Mouse (Mus musculus) embryonic facial prominence, embryonic 12.5 days (tissue): ENCODE data around the gene 1700016D06Rik. TPM values are rescaled to one million over a fixed set of nuclear protein-coding genes. Genes with fewer than 3 reads are reported as not detected.

Source experiments
- ATAC-seq: fragments of 200-750 bp; cut with Nextera tagmentation; 2 replicates; pipeline ENCODE4 v1.8.0; 2017; ENCODE audit not compliant: insufficient number of reproducible peaks, insufficient read depth, low FRiP score, low TSS enrichment
- H3K27ac ChIP-seq: fragments of 300-500 bp; sonication (generic); 2 replicates; pipeline ENCODE4 v1.5.1; 2016; ENCODE audit warnings: mild to moderate bottlenecking
- H3K27me3 ChIP-seq: fragments of 300-500 bp; sonication (generic); 2 replicates; pipeline ENCODE4 v1.6.1; 2016; ENCODE audit warnings: mild to moderate bottlenecking, moderate library complexity
- H3K36me3 ChIP-seq: fragments of 300-500 bp; sonication (generic); 2 replicates; pipeline ENCODE4 v1.6.1; 2016; ENCODE audit warnings: mild to moderate bottlenecking
- H3K4me1 ChIP-seq: fragments of 300-500 bp; sonication (generic); 2 replicates; pipeline ENCODE4 v1.6.1; 2016
- H3K4me2 ChIP-seq: fragments of 300-500 bp; sonication (generic); replicated peaks from 2 replicates; pipeline ENCODE4 v1.6.1; 2016; ENCODE audit warnings: mild to moderate bottlenecking, moderate library complexity
- H3K4me3 ChIP-seq: fragments of 300-500 bp; sonication (generic); 2 replicates; pipeline ENCODE4 v1.5.1; 2016; ENCODE audit warnings: mild to moderate bottlenecking
- H3K9ac ChIP-seq: fragments of 300-500 bp; sonication (generic); 2 replicates; pipeline ENCODE4 v1.6.1; 2016; ENCODE audit warnings: mild to moderate bottlenecking, moderate library complexity
- H3K9me3 ChIP-seq: fragments of 300-500 bp; sonication (generic); 2 replicates; pipeline ENCODE4 v1.6.1; 2016; ENCODE audit warnings: mild to moderate bottlenecking, moderate library complexity
- WGBS: fragments of 180-500 bp; shearing (Covaris S2); methylation state at CpG from one replicate; pipeline ENCODE4 v1.1.7; 2016; 5-methylcytosine and 5-hydroxymethylcytosine counted together
- polyA plus RNA-seq: library from polyadenylated mRNA; unstranded; fragments of >200 nt; fragmentation: Nextera tagmentation; extraction: Ambion mirVana; gene quantifications from 2 replicates; pipeline ENCODE4 v1.2.1, GENCODE M21; 2016

1700016D06Rik gene
- polyA plus RNA-seq, 1 experiment from 2014 or later: not detected

- ATAC-seq: no peak
- Histone ChIP-seq H3K9ac (peak overlapping the region; percentile 30), H3K27me3 (no peaks in the 10 kb centered on the region), H3K4me3 (peak overlapping the region; percentile 82), H3K36me3 (peaks cover 34% of the 10 kb centered on the region), H3K27ac (no peak overlapping the region), H3K4me2 (peak overlapping the region; percentile 71), H3K9me3 (no peaks in the 10 kb centered on the region), H3K4me1 (peaks cover 33% of the 10 kb centered on the region)
- 68% methylated on average over 7 of the region's 7 CpGs for WGBS
Observed at GRCm38 (mm10) chr8:11633414-11633813, 67.4 kb downstream of the 1700016D06Rik start.

DNA sequence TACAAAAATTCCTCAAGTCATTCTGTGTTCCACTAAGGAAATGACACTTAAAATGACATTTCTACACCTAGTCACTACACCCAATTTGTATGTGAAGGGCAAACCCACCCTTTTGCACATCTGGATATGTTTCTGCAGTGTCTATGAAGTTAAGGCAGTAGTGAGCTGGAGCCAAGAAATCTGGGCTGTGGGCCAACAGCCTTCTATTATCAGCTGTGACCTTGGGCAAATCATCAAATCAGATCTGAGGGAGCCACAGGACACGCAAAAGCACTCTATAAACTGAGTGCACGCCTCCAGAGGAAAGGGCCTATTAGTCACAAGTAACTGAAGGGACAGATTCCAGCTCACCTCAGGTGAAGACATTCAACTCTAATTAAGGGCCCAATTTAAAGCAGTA lies 68.5 kb downstream of the 1700016D06Rik start:
- Histone ChIP-seq H3K36me3 (peaks cover 42% of the 10 kb centered on the region), H3K27ac (no peak overlapping the region), H3K27me3 (no peaks in the 10 kb centered on the region), H3K4me2 (peak overlapping the region; percentile 71), H3K9ac (no peak overlapping the region), H3K4me3 (0 out of 2 replicates have a peak overlapping the region, but pooled peaks have one; percentile 82), H3K9me3 (no peaks in the 10 kb centered on the region), H3K4me1 (peaks cover 33% of the 10 kb centered on the region)
- WGBS: 16% methylated on average over 2 of the region's 2 CpGs
- no peak for ATAC-seq

DNA sequence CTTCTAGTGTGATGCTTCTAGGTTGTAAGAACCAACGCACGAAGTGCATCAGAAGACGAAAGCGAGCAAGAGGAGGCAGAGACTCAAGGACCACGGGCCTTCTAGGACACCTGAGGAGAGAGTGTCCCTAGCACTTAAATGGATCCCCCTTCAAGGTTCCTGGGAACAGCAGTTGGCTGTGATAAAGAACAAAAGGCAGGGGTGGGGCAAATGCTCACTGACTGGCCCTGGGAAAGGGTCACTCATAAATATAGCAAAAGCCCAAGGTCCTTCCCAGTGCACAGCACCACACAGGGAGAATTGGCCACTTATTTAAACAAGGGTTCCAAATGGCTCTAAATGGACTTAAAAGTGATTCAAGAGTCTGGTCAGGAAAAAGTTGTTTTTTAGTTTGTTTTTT lies 71.7 kb downstream of the 1700016D06Rik start:
- Histone ChIP-seq H3K9me3 (no peaks in the 10 kb centered on the region), H3K27ac (no peak overlapping the region), H3K9ac (no peak overlapping the region), H3K4me2 (no peak overlapping the region), H3K4me1 (peaks cover 26% of the 10 kb centered on the region), H3K4me3 (no peak overlapping the region), H3K36me3 (peaks cover 60% of the 10 kb centered on the region), H3K27me3 (no peaks in the 10 kb centered on the region)
- WGBS: 86% methylated on average over 5 of the region's 5 CpGs
- ATAC-seq: no peak

- ATAC-seq: no peak
- no peak overlapping the region for H3K9ac ChIP-seq
- WGBS: 64% methylated on average over 7 of the region's 7 CpGs
- H3K4me2 ChIP-seq: no peak overlapping the region
- no peak overlapping the region for H3K27ac ChIP-seq
- H3K27me3 ChIP-seq: no peaks in the 10 kb centered on the region
- peaks cover 60% of the 10 kb centered on the region for H3K36me3 ChIP-seq
- H3K4me3 ChIP-seq: no peak overlapping the region
- peaks cover 20% of the 10 kb centered on the region for H3K4me1 ChIP-seq
- H3K9me3 ChIP-seq: no peaks in the 10 kb centered on the region
Observed at GRCm38 (mm10) chr8:11628506-11629132, 72.2 kb downstream of the 1700016D06Rik start.

- Histone ChIP-seq H3K9me3 (no peaks in the 10 kb centered on the region), H3K4me2 (no peak overlapping the region), H3K27ac (no peak overlapping the region), H3K27me3 (no peaks in the 10 kb centered on the region), H3K9ac (no peak overlapping the region), H3K4me1 (peaks cover 11% of the 10 kb centered on the region), H3K36me3 (peaks cover 60% of the 10 kb centered on the region), H3K4me3 (no peak overlapping the region)
- 83% methylated on average over 9 of the region's 9 CpGs for WGBS
- no peak for ATAC-seq
Observed at GRCm38 (mm10) chr8:11627717-11628116, 73.1 kb downstream of the 1700016D06Rik start.

DNA sequence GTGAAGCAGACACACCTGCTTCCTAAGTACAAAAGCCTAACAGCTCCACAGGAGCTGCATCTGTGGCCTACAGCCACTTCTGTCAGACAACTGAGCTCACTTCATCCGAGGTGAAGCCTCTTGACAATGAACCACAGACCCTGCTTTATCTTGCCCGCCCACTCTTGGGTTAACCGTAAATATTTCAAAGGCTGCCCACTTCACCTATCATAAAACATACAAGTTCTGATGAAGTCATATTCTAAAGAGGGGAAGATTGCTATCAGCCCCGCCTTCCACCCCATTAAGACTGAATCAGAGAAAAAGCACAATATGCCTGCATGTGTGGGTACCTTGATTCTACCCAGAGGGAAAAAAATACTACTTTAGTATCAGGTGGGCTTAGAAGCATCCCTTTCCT lies 75.8 kb downstream of the 1700016D06Rik start:
- 92% methylated on average over 4 of the region's 4 CpGs for WGBS
- ATAC-seq: no peak
- H3K36me3 ChIP-seq: peaks cover 54% of the 10 kb centered on the region

DNA sequence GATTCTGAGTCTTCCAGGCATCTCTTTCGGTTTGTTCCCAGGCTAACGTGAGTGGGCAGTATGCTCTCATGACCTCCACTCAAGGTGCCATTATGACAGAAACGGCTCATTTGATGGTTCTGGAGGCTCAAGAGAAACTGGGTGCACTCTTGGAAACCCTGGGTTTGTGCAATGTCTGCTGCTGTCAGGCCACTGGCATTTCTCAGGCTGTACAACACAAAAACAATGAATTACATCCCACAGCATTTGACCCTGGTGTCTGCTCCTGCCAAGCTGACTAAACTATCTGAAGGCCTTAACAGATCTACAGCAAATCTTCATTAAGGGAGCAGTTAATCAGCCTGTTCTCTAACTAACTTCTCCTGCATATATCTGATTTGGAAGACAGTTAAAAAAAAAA lies 81.8 kb downstream of the 1700016D06Rik start:
- 91% methylated on average over 3 of the region's 3 CpGs for WGBS
- H3K9ac ChIP-seq: no peak overlapping the region
- no peaks in the 10 kb centered on the region for H3K9me3 ChIP-seq
- H3K36me3 ChIP-seq: peaks cover 59% of the 10 kb centered on the region
- ATAC-seq: no peak
- H3K4me1 ChIP-seq: no peaks in the 10 kb centered on the region
- no peaks in the 10 kb centered on the region for H3K27me3 ChIP-seq
- no peak overlapping the region for H3K27ac ChIP-seq
- no peak overlapping the region for H3K4me3 ChIP-seq
- H3K4me2 ChIP-seq: no peak overlapping the region

More for the DNA sequence above, 75.8 kb downstream of the 1700016D06Rik start:
- Histone ChIP-seq H3K4me2 (no peak overlapping the region), H3K27ac (no peak overlapping the region), H3K9me3 (no peaks in the 10 kb centered on the region), H3K27me3 (no peaks in the 10 kb centered on the region), H3K4me1 (0 out of 2 replicates have a peak, but pooled peaks cover 2% of the 10 kb centered on the region), H3K9ac (no peak overlapping the region), H3K4me3 (no peak overlapping the region)

- H3K9me3 ChIP-seq: no peaks in the 10 kb centered on the region
- no peak overlapping the region for H3K4me2 ChIP-seq
- peaks cover 67% of the 10 kb centered on the region for H3K36me3 ChIP-seq
- no peak overlapping the region for H3K27ac ChIP-seq
- no peaks in the 10 kb centered on the region for H3K27me3 ChIP-seq
- no peak for ATAC-seq
- no peak overlapping the region for H3K4me3 ChIP-seq
- H3K9ac ChIP-seq: no peak overlapping the region
- no peaks in the 10 kb centered on the region for H3K4me1 ChIP-seq
- WGBS: 82% methylated on average over 2 of the region's 2 CpGs
Observed at GRCm38 (mm10) chr8:11618063-11618462, 82.8 kb downstream of the 1700016D06Rik start.

GRCm38 (mm10) chr8:11616294-11616693 lies 84.6 kb downstream of the 1700016D06Rik start:
- H3K9me3 ChIP-seq: no peaks in the 10 kb centered on the region
- H3K36me3 ChIP-seq: peaks cover 76% of the 10 kb centered on the region
- no peaks in the 10 kb centered on the region for H3K4me1 ChIP-seq
- H3K27me3 ChIP-seq: no peaks in the 10 kb centered on the region
- H3K4me2 ChIP-seq: no peak overlapping the region
- H3K9ac ChIP-seq: no peak overlapping the region
- H3K27ac ChIP-seq: no peak overlapping the region
- ATAC-seq: no peak
- H3K4me3 ChIP-seq: no peak overlapping the region
- WGBS: 10% methylated on average over 1 of the region's 1 CpGs

DNA sequence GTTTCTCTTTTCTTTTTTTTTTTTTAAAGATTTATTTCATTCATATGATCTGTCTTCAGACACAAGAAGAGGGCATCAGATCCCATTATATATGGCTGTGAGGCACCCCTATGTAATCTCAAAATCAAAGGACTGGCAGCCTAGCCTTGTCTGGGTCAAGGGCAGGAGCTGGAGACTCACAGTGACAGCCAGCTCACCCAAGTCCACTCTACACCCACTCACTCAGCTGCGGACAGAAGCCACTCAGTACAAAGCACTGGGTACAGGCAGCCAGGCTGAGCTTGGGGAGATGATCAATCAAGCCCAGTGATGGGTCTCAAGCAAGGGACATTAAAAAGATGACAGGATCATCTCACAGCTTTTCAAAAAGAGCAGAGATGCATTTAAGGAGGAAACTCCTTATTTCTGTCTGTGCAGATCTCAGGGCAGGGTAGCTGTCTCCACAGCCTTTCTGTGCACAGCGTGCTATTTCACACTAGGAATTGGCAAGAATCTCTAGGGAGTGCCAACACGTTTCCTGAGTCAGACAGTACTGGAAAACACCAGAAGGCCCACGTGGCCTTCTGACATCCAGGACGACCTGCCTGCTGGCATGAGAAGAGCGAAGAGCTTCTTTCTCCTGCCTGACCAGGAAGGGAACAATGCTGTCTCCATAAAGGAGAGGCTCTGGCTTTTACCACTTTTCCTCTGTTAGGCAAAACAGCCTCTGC lies 86.6 kb downstream of the 1700016D06Rik start:
- 80% methylated on average over 6 of the region's 6 CpGs for WGBS
- Histone ChIP-seq H3K27ac (no peak overlapping the region), H3K4me2 (no peak overlapping the region), H3K36me3 (peaks cover 81% of the 10 kb centered on the region), H3K27me3 (no peaks in the 10 kb centered on the region), H3K4me3 (no peak overlapping the region), H3K9me3 (no peaks in the 10 kb centered on the region), H3K4me1 (no peaks in the 10 kb centered on the region), H3K9ac (no peak overlapping the region)
- no peak for ATAC-seq

GRCm38 (mm10) chr8:11608848-11609247 lies 92.0 kb downstream of the 1700016D06Rik start:
- no peak for ATAC-seq
- Histone ChIP-seq H3K27me3 (no peaks in the 10 kb centered on the region), H3K9ac (no peak overlapping the region), H3K9me3 (no peaks in the 10 kb centered on the region), H3K4me2 (no peak overlapping the region), H3K36me3 (peaks cover 60% of the 10 kb centered on the region), H3K4me1 (no peaks in the 10 kb centered on the region), H3K27ac (no peak overlapping the region), H3K4me3 (no peak overlapping the region)
- WGBS: 96% methylated on average over 9 of the region's 9 CpGs
